ENCODE assay signal across 7 mouse cellular contexts in genomic region chr1:165780586-165781111, GRCm38 (mm10). TPM values are rescaled to one million over a fixed set of nuclear protein-coding genes. Genes with fewer than 3 reads are reported as not detected.
DNase-seq lines count a peak whose midpoint lies in the region; ATAC-seq and TF ChIP-seq lines count a peak whose summit lies in the region.

No protein-coding gene starts in this region.

- ATAC-seq in embryonic facial prominence, embryonic 12.5 days (ENCODE audit: insufficient number of reproducible peaks, insufficient read depth, low FRiP score, low TSS enrichment), result 0 out of 2 replicates have a peak, but pooled peaks have one; percentile 54
- ATAC-seq in midbrain, embryonic 15.5 days (replicated peaks), result peak; percentile 68

- no peaks in the 10 kb centered on the region for H3K9me3 ChIP-seq in E14TG2a.4 (ENCODE audit: low read length)
- no peaks in the 10 kb centered on the region for H3K9me3 ChIP-seq in embryonic facial prominence, embryonic 12.5 days
- no peaks in the 10 kb centered on the region for H3K9me3 ChIP-seq in limb, embryonic 10.5 days (replicated peaks)
- no peaks in the 10 kb centered on the region for H3K9me3 ChIP-seq in midbrain, embryonic 15.5 days

- intact Hi-C loops in heart, postnatal 14 days (cut with DNase I), result loop anchor here (2.0 kb wide), 3 partner anchors 74 to 374 kb away; no protein-coding TSS in a partner anchor

- H3K36me3 ChIP-seq in C2C12 (ENCODE audit: control insufficient read depth, insufficient read depth) (no peaks in the 10 kb centered on the region), E14TG2a.4 (ENCODE audit: insufficient read depth, low read length) (no peaks in the 10 kb centered on the region)
- H3K36me3 ChIP-seq in embryonic facial prominence, embryonic 12.5 days, result no peaks in the 10 kb centered on the region
- H3K36me3 ChIP-seq in limb, embryonic 10.5 days, result no peaks in the 10 kb centered on the region
- no peaks in the 10 kb centered on the region for H3K36me3 ChIP-seq in midbrain, embryonic 15.5 days (replicated peaks)

- peak; percentile 65 for TF ChIP-seq CTCF in C2C12 (IDR thresholded peaks at IDR 0.05; ENCODE audit: control insufficient read depth, insufficient read depth, insufficient read length)
- peak; percentile 94 for TF ChIP-seq CTCF in E14TG2a.4 (conservative IDR thresholded peaks at IDR 0.05; ENCODE audit: low read length)

- no peaks in the 10 kb centered on the region for H3K79me3 ChIP-seq in C2C12 (ENCODE audit: low read depth)

- H3K4me1 ChIP-seq in E14TG2a.4 (replicated peaks; ENCODE audit: low read depth, low read length), result peaks cover 17% of the 10 kb centered on the region
- H3K4me1 ChIP-seq in embryonic facial prominence, embryonic 12.5 days, result peaks cover 5% of the 10 kb centered on the region
- peaks cover 25% of the 10 kb centered on the region for H3K4me1 ChIP-seq in limb, embryonic 10.5 days
- peaks cover 9% of the 10 kb centered on the region for H3K4me1 ChIP-seq in midbrain, embryonic 15.5 days

- no peak overlapping the region for H3K27ac ChIP-seq in embryonic facial prominence, embryonic 12.5 days
- peak overlapping the region; percentile 77 for H3K27ac ChIP-seq in limb, embryonic 10.5 days
- H3K27ac ChIP-seq in midbrain, embryonic 15.5 days, result no peak overlapping the region

- H3K27me3 ChIP-seq in C2C12 (ENCODE audit: control insufficient read depth, insufficient read depth, insufficient read length) (no peaks in the 10 kb centered on the region), E14TG2a.4 (ENCODE audit: insufficient read depth, low read length) (peaks cover 14% of the 10 kb centered on the region)
- H3K27me3 ChIP-seq in embryonic facial prominence, embryonic 12.5 days, result 0 out of 2 replicates have a peak, but pooled peaks cover 7% of the 10 kb centered on the region
- H3K27me3 ChIP-seq in limb, embryonic 10.5 days (ENCODE audit: low read depth, poor library complexity, severe bottlenecking), result peaks cover 28% of the 10 kb centered on the region
- peaks cover 23% of the 10 kb centered on the region for H3K27me3 ChIP-seq in midbrain, embryonic 15.5 days (replicated peaks)

- no peak overlapping the region for H3ac ChIP-seq in C2C12 (ENCODE audit: control insufficient read depth, insufficient read length, low read depth)

- H3K4me3 ChIP-seq in C2C12 (ENCODE audit: insufficient read depth, poor library complexity, severe bottlenecking) (no peak overlapping the region), E14TG2a.4 (replicated peaks; ENCODE audit: low read length) (peak overlapping the region; percentile 8; the same call in 1 of the 2 replicates)
- peak overlapping the region; percentile 24 for H3K4me3 ChIP-seq in embryonic facial prominence, embryonic 12.5 days
- H3K4me3 ChIP-seq in limb, embryonic 10.5 days, result peak overlapping the region; percentile 53
- H3K4me3 ChIP-seq in midbrain, embryonic 15.5 days, result peak overlapping the region; percentile 24

- 3% methylated on average over 20 of the region's 20 CpGs for WGBS in embryonic facial prominence, embryonic 12.5 days
- WGBS in limb, embryonic 10.5 days, result 3% methylated on average over 20 of the region's 20 CpGs
- 2% methylated on average over 20 of the region's 20 CpGs for WGBS in midbrain, embryonic 15.5 days

- no peaks in the 10 kb centered on the region for H3K79me2 ChIP-seq in C2C12 (ENCODE audit: control insufficient read depth, insufficient read depth)

- peak overlapping the region; percentile 50 for H3K4me2 ChIP-seq in embryonic facial prominence, embryonic 12.5 days (replicated peaks)
- H3K4me2 ChIP-seq in midbrain, embryonic 15.5 days, result peak overlapping the region; percentile 49

- no peak overlapping the region for H3K9ac ChIP-seq in embryonic facial prominence, embryonic 12.5 days
- peak overlapping the region; percentile 15; the same call in 1 of the 2 replicates for H3K9ac ChIP-seq in midbrain, embryonic 15.5 days

- DNase-seq in heart, postnatal 14 days, result peak; percentile 38 to 53
- peak; percentile 77 for DNase-seq in limb, embryonic 10.5 days (ENCODE audit: low spot score)
- DNase-seq in thymus, postnatal 36 days, result peak; percentile 69 to 70

TF ChIP-seq in C2C12, 6 proteins besides CTCF, POLR2A, EP300 and RAD21:
- TF ChIP-seq MYOD1 (IDR thresholded peaks at IDR 0.05; ENCODE audit: control insufficient read depth, insufficient read length, low read depth), result no peak
- no peak for TF ChIP-seq FOSL1 (IDR thresholded peaks at IDR 0.05; ENCODE audit: insufficient read depth, low read length, poor library complexity, severe bottlenecking)
- no peak for TF ChIP-seq CEBPB (IDR thresholded peaks at IDR 0.05; ENCODE audit: low read depth)
- no peak for TF ChIP-seq MYOG (IDR thresholded peaks at IDR 0.05; ENCODE audit: control insufficient read depth, extremely low read depth, insufficient read length)
- TF ChIP-seq USF1 (IDR thresholded peaks at IDR 0.05; ENCODE audit: low read depth), result no peak
- TF ChIP-seq MAX (IDR thresholded peaks at IDR 0.05), result no peak

RNA-seq across cellular contexts. Expression of gene Cd247, which starts 7.8 kb away (rescaled TPM):
- 0.05 TPM for polyA plus RNA-seq in C2C12 (2012; fragmentation: generic; extraction: Trizol)
- 0.60 and 1.0 TPM in 2 replicates for polyA plus RNA-seq in embryonic facial prominence, embryonic 12.5 days (2016; fragmentation: Nextera tagmentation; extraction: Ambion mirVana)
- 1 to 10 TPM; 1.4 to 7.9 TPM for total RNA-seq in heart, postnatal 14 days (2021)
- 1.0 and 1.1 TPM in 2 replicates for polyA plus RNA-seq in limb, embryonic 10.5 days (2016; fragmentation: Nextera tagmentation; extraction: Ambion mirVana)
- 1.1 and 1.2 TPM in 2 replicates for polyA plus RNA-seq in midbrain, embryonic 15.5 days (2015; fragmentation: Nextera tagmentation; extraction: Ambion mirVana)

RNA-seq across cellular contexts. Expression of gene Creg1, which starts 17.1 kb away (rescaled TPM):
- polyA plus RNA-seq in C2C12 (2012; fragmentation: generic; extraction: Trizol), result 21.2 TPM
- 41.5 and 46.2 TPM in 2 replicates for polyA plus RNA-seq in embryonic facial prominence, embryonic 12.5 days (2016; fragmentation: Nextera tagmentation; extraction: Ambion mirVana)
- 10 to 100 TPM; 43.5 to 52.3 TPM for total RNA-seq in heart, postnatal 14 days (2021)
- 31.5 and 36.0 TPM in 2 replicates for polyA plus RNA-seq in limb, embryonic 10.5 days (2016; fragmentation: Nextera tagmentation; extraction: Ambion mirVana)
- polyA plus RNA-seq in midbrain, embryonic 15.5 days (2015; fragmentation: Nextera tagmentation; extraction: Ambion mirVana), result 29.3 and 31.6 TPM in 2 replicates
